Mouse (Mus musculus) myocyte (in vitro differentiated cells): ENCODE measurements around the gene Fkbp14. TPM values are rescaled to one million over a fixed set of nuclear protein-coding genes. Genes with fewer than 3 reads are reported as not detected.

Source experiments
- H3K27me3 ChIP-seq: one replicate; pipeline ENCODE4 v1.6.1; 2011; ENCODE audit not compliant: control insufficient read depth, insufficient read depth, insufficient read length
- H3K36me3 ChIP-seq: one replicate; pipeline ENCODE4 v1.6.1; 2011; ENCODE audit not compliant: control insufficient read depth, insufficient read depth
- H3K4me2 ChIP-seq: one replicate; pipeline ENCODE4 v1.6.1; 2011; ENCODE audit warnings: low read depth, control low read depth
- H3K4me3 ChIP-seq: one replicate; pipeline ENCODE4 v1.5.1; 2011; ENCODE audit warnings: mild to moderate bottlenecking, control low read depth, moderate library complexity
- H3K79me2 ChIP-seq: one replicate; pipeline ENCODE4 v1.6.1; 2011; ENCODE audit not compliant: control insufficient read depth, insufficient read depth
- H3ac ChIP-seq: one replicate; pipeline ENCODE4 v1.6.1; 2011; ENCODE audit not compliant: control insufficient read depth, insufficient read length
- CEBPB ChIP-seq: IDR thresholded peaks from 2 replicates; pipeline ENCODE4 v1.6.1; 2011; ENCODE audit warnings: mild to moderate bottlenecking, moderate library complexity; ENCODE audit not compliant: poor library complexity, insufficient read depth, severe bottlenecking
- E2F4 ChIP-seq: IDR thresholded peaks from one replicate; pipeline ENCODE4 v1.6.1; 2011; ENCODE audit warnings: mild to moderate bottlenecking, control low read depth, moderate library complexity; ENCODE audit not compliant: insufficient read depth
- MAX ChIP-seq: IDR thresholded peaks from one replicate; pipeline ENCODE4 v1.6.1; 2011; ENCODE audit warnings: low read depth, mild to moderate bottlenecking, control low read depth
- MYOD1 ChIP-seq, 3 experiments: IDR thresholded peaks; one replicate each; pipeline ENCODE4 v1.6.1; 2011; ENCODE audit warnings: control low read depth in 2 of 3, low read depth in 2 of 3, mild to moderate bottlenecking in 2 of 3, moderate library complexity in 1 of 3; ENCODE audit not compliant: insufficient read length in 2 of 3, control insufficient read depth in 1 of 3
- MYOG ChIP-seq, 3 experiments: IDR thresholded peaks; one replicate each; pipeline ENCODE4 v1.6.1; 2011; ENCODE audit warnings: control low read depth in 2 of 3, low read depth in 2 of 3, mild to moderate bottlenecking in 2 of 3; ENCODE audit not compliant: insufficient read length in 2 of 3, control insufficient read depth in 1 of 3, insufficient read depth in 1 of 3
- POLR2A ChIP-seq: IDR thresholded peaks from one replicate; pipeline ENCODE4 v1.6.1; 2011; ENCODE audit warnings: low read depth, mild to moderate bottlenecking, control low read depth, moderate library complexity; ENCODE audit not compliant: insufficient read length
- POLR2AphosphoS2 ChIP-seq: IDR thresholded peaks from one replicate; pipeline ENCODE4 v1.6.1; 2011; ENCODE audit warnings: low read depth, control low read depth; ENCODE audit not compliant: insufficient read length
- REST ChIP-seq: IDR thresholded peaks from one replicate; pipeline ENCODE4 v1.6.1; 2011; ENCODE audit warnings: mild to moderate bottlenecking, control low read depth, moderate library complexity; ENCODE audit not compliant: insufficient read depth, insufficient read length
- SRF ChIP-seq: IDR thresholded peaks from one replicate; pipeline ENCODE4 v1.6.1; 2011; ENCODE audit warnings: low read depth; ENCODE audit not compliant: control insufficient read depth, insufficient read length
- TCF12 ChIP-seq: IDR thresholded peaks from one replicate; pipeline ENCODE4 v1.6.1; 2011; ENCODE audit warnings: mild to moderate bottlenecking, control low read depth; ENCODE audit not compliant: poor library complexity, insufficient read depth, severe bottlenecking
- TCF3 ChIP-seq: IDR thresholded peaks from one replicate; pipeline ENCODE4 v1.6.1; 2011; ENCODE audit warnings: low read depth, control low read depth; ENCODE audit not compliant: insufficient read length
- USF1 ChIP-seq: IDR thresholded peaks from one replicate; pipeline ENCODE4 v1.6.1; 2011; ENCODE audit warnings: low read depth, mild to moderate bottlenecking, control low read depth, moderate library complexity
- polyA plus RNA-seq: library from polyadenylated mRNA; unstranded; fragments of >200 nt; fragmentation: generic; extraction: Trizol; gene quantifications from one replicate; pipeline ENCODE4 v1.2.1, GENCODE M21; 2012; ENCODE audit warnings: missing spikeins

The Fkbp14 gene
- polyA plus RNA-seq, 1 experiment: 6.0 TPM

DNA sequence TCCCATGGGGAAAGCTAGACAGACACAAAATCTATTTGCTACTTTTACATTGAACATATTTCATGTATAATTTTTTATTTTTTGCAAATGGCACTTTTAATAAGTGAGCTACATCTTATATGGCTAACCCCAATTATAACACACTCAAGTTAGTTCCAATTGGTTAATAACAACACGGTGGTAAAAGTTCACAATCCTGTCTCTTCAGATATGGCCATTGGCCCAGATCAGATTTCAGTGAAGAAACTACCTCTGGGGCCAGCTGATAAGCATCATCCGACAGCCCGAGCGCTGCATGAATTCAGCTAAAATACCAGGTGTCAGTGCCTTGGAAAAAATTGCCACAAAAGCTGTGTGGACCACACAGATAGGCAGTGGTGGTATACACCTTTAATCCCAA lies 9.4 kb downstream of the Fkbp14 start:
- Histone ChIP-seq H3K36me3 (no peaks in the 10 kb centered on the region), H3K4me2 (no peak overlapping the region), H3ac (no peak overlapping the region), H3K4me3 (no peak overlapping the region), H3K79me2 (no peaks in the 10 kb centered on the region), H3K27me3 (no peaks in the 10 kb centered on the region)
- TF ChIP-seq USF1 (no peak), TCF12 (no peak), POLR2A (no peak), REST (no peak), CEBPB (no peak), TCF3 (no peak)

GRCm38 (mm10) chr6:54586911-54587310 lies 10.2 kb downstream of the Fkbp14 start:
- H3ac ChIP-seq: no peak overlapping the region
- H3K4me3 ChIP-seq: no peak overlapping the region
- no peaks in the 10 kb centered on the region for H3K36me3 ChIP-seq
- no peaks in the 10 kb centered on the region for H3K79me2 ChIP-seq
- no peak overlapping the region for H3K4me2 ChIP-seq
- TF ChIP-seq POLR2AphosphoS2: no peak
- no peak for TF ChIP-seq TCF12
- TF ChIP-seq USF1: no peak
- no peak for TF ChIP-seq MYOG (IDR thresholded peaks at IDR 0.05; ENCODE audit: control insufficient read depth in 1 of 3, insufficient read depth in 1 of 3, insufficient read length in 2 of 3, low read depth in 2 of 3)
- H3K27me3 ChIP-seq: no peaks in the 10 kb centered on the region

DNA sequence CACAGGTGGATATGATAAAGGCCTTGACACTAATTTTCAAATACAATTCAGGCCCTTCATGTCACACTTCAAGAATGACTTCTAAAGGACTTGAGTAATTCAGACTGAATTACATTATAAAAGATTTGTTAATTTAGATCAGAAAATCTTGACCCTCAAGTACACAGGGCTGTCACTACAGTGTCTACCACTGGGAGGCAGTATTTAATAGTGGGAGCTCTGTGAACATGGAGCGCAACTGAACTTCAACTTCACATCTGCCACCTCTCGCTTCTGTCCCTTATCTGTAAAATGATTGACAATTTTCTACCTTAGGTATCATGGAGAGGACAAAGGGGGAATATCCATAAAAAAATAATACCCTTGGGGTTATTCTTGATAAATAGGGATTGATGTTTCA lies 10.9 kb downstream of the Fkbp14 start:
- H3K4me2 ChIP-seq: no peak overlapping the region

DNA sequence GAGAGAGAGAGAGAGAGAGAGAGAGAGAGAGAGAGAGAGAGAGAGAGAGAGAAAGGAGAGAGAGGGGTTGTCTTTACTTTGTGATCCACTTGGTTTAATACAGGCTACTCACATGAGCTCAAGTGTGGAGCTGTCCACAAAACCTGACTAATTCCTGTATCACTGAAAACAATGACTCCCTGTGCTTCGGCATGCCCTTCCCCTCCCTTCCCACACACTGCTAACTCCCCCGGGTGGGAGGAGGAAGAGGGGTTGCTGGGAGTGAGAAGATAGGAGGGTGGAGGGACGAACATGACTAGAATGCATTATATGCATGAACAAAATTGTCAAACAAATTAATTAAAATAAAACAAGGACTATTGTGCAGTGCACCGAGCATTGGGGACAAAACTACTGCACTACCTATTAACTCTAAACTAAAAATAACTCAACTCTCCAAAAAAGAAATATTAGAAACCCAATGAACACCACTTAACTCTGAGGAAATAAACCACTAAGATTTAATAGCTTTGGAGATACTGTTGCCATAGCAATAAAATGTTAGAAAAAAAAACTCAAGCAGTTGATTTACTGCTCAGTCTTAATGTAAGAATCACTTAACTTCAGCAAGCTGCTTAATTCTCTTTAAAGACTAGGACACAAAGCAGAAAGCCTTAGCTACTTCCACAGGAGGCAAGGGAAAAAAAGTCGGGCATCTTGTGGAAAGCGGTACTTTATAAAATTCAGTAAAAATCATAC lies 23.7 kb downstream of the Fkbp14 start:
- H3K36me3 ChIP-seq: no peaks in the 10 kb centered on the region
- TF ChIP-seq REST (no peak), CEBPB (no peak), POLR2A (no peak), POLR2AphosphoS2 (no peak), MAX (no peak), MYOD1 (IDR thresholded peaks at IDR 0.05; ENCODE audit: control insufficient read depth in 1 of 3, insufficient read length in 2 of 3, low read depth in 2 of 3) (no peak), SRF (no peak), E2F4 (no peak)
- H3ac ChIP-seq: no peak overlapping the region
- no peak overlapping the region for H3K4me3 ChIP-seq
- H3K4me2 ChIP-seq: peak overlapping the region; percentile 46
- no peaks in the 10 kb centered on the region for H3K79me2 ChIP-seq
- no peaks in the 10 kb centered on the region for H3K27me3 ChIP-seq

More for the DNA sequence above, 10.9 kb downstream of the Fkbp14 start:
- H3K27me3 ChIP-seq: no peaks in the 10 kb centered on the region
- no peak overlapping the region for H3ac ChIP-seq
- TF ChIP-seq SRF: no peak
- no peak for TF ChIP-seq POLR2AphosphoS2
- TF ChIP-seq USF1: no peak
- no peak for TF ChIP-seq REST
- no peak for TF ChIP-seq POLR2A
- TF ChIP-seq CEBPB: no peak
- no peak for TF ChIP-seq MYOD1 (IDR thresholded peaks at IDR 0.05; ENCODE audit: control insufficient read depth in 1 of 3, insufficient read length in 2 of 3, low read depth in 2 of 3)
- TF ChIP-seq MAX: no peak
- H3K36me3 ChIP-seq: no peaks in the 10 kb centered on the region
- H3K79me2 ChIP-seq: no peaks in the 10 kb centered on the region
- H3K4me3 ChIP-seq: no peak overlapping the region

- Histone ChIP-seq H3K79me2 (no peaks in the 10 kb centered on the region), H3K36me3 (no peaks in the 10 kb centered on the region), H3K4me3 (no peak overlapping the region), H3ac (no peak overlapping the region), H3K27me3 (no peaks in the 10 kb centered on the region), H3K4me2 (no peak overlapping the region)
- TF ChIP-seq SRF: no peak
- TF ChIP-seq CEBPB: no peak
- no peak for TF ChIP-seq E2F4
- TF ChIP-seq MYOG (IDR thresholded peaks at IDR 0.05; ENCODE audit: control insufficient read depth in 1 of 3, insufficient read depth in 1 of 3, insufficient read length in 2 of 3, low read depth in 2 of 3): no peak
- TF ChIP-seq USF1: no peak
- TF ChIP-seq POLR2A: no peak
- TF ChIP-seq MYOD1 (IDR thresholded peaks at IDR 0.05; ENCODE audit: control insufficient read depth in 1 of 3, insufficient read length in 2 of 3, low read depth in 2 of 3): no peak
- no peak for TF ChIP-seq REST
Observed at GRCm38 (mm10) chr6:54569776-54570175, 27.3 kb downstream of the Fkbp14 start.
